Mouse (Mus musculus) lung, postnatal 25 days (tissue): Measurements from ENCODE around the gene Gm20905.
"Not testable (repeated sequence)": the region's sequence is repeated elsewhere in the genome, so short reads cannot be mapped to it uniquely, and the experiment has no call there.

Source experiments
- DNase-seq: peaks from one replicate; pipeline ENCODE4 v3.0.0; 2022; ENCODE audit warnings: low spot score

Gm20905 gene

GRCm38 (mm10) chrY:37259503-37259902, at the start of gene Gm20905:
Gene Gm20905 (minus strand): TSS chrY:37259603.
- DNase-seq: not testable (repeated sequence)
